Mouse (Mus musculus) midbrain, embryonic 10.5 days (tissue): ENCODE measurements around the gene Gstp1. TPM values are rescaled to one million over a fixed set of nuclear protein-coding genes. Genes with fewer than 3 reads are reported as not detected.

Experiments
- DNase-seq: peaks from one replicate; pipeline ENCODE4 v3.0.0-alpha.2; 2017; ENCODE audit warnings: low spot score
- H3K27ac ChIP-seq: fragments of 300-500 bp; sonication (generic); replicated peaks from 2 replicates; pipeline ENCODE4 v1.5.1; 2016; ENCODE audit warnings: mild to moderate bottlenecking
- H3K27me3 ChIP-seq: fragments of 300-500 bp; sonication (generic); 2 replicates; pipeline ENCODE4 v1.6.1; 2016; ENCODE audit warnings: low read depth, mild to moderate bottlenecking; ENCODE audit not compliant: poor library complexity, severe bottlenecking
- H3K36me3 ChIP-seq: fragments of 300-500 bp; sonication (generic); 2 replicates; pipeline ENCODE4 v1.6.1; 2016; ENCODE audit warnings: mild to moderate bottlenecking, moderate library complexity
- H3K4me1 ChIP-seq: fragments of 300-500 bp; sonication (generic); 2 replicates; pipeline ENCODE4 v1.6.1; 2016
- H3K4me3 ChIP-seq: fragments of 300-500 bp; sonication (generic); 2 replicates; pipeline ENCODE4 v1.5.1; 2016; ENCODE audit warnings: mild to moderate bottlenecking, moderate library complexity
- H3K9me3 ChIP-seq: fragments of 300-500 bp; sonication (generic); replicated peaks from 2 replicates; pipeline ENCODE4 v1.6.1; 2016; ENCODE audit warnings: mild to moderate bottlenecking
- WGBS: fragments of 180-500 bp; shearing (Covaris S2); methylation state at CpG from one replicate; pipeline ENCODE4 v1.1.7; 2016; 5-methylcytosine and 5-hydroxymethylcytosine counted together
- polyA plus RNA-seq: library from polyadenylated mRNA; unstranded; fragments of >200 nt; fragmentation: Nextera tagmentation; extraction: Ambion mirVana; gene quantifications from 2 replicates; pipeline ENCODE4 v1.2.1, GENCODE M21; 2016

The Gstp1 gene
- 400 and 417 TPM in 2 replicates for polyA plus RNA-seq

- peak within 1 kb of the TSS; percentile 93 for H3K27ac ChIP-seq
Observed at GRCm38 (mm10) chr19:4037788-4038232, at the start of gene Gstp1. Gstp1 (minus strand) TSS chr19:4037985.

GRCm38 (mm10) chr19:4087090-4087489 is 49.3 kb upstream of the Gstp1 start:
- H3K27me3 ChIP-seq: peaks cover 7% of the 10 kb centered on the region; the same call in 1 of the 2 replicates
- H3K9me3 ChIP-seq: no peaks in the 10 kb centered on the region
- 91% methylated on average over 5 of the region's 5 CpGs for WGBS
- H3K27ac ChIP-seq: no peak overlapping the region
- H3K4me1 ChIP-seq: peaks cover 9% of the 10 kb centered on the region; the same call in 1 of the 2 replicates
- no peaks in the 10 kb centered on the region for H3K36me3 ChIP-seq
- no peak overlapping the region for H3K4me3 ChIP-seq
- no peak for DNase-seq

More at GRCm38 (mm10) chr19:4037788-4038232, at the start of gene Gstp1:
- peak; percentile 84 for DNase-seq
- H3K36me3 ChIP-seq: peaks cover 12% of the 10 kb centered on the region
- H3K27me3 ChIP-seq: no peaks in the 10 kb centered on the region
- H3K9me3 ChIP-seq: no peaks in the 10 kb centered on the region
- peak within 1 kb of the TSS; percentile 78 for H3K4me3 ChIP-seq
- WGBS: under 1% methylated on average over 26 of the region's 26 CpGs
- peaks cover 27% of the 10 kb centered on the region for H3K4me1 ChIP-seq

GRCm38 (mm10) chr19:4086156-4086555 is 48.4 kb upstream of the Gstp1 start:
- H3K27ac ChIP-seq: no peak overlapping the region

GRCm38 (mm10) chr19:4084984-4085383 is 47.2 kb upstream of the Gstp1 start:
- Histone ChIP-seq H3K9me3 (no peaks in the 10 kb centered on the region), H3K27me3 (peaks cover 7% of the 10 kb centered on the region; the same call in 1 of the 2 replicates), H3K27ac (no peak overlapping the region), H3K4me1 (peaks cover 9% of the 10 kb centered on the region; the same call in 1 of the 2 replicates), H3K4me3 (no peak overlapping the region), H3K36me3 (no peaks in the 10 kb centered on the region)
- no peak for DNase-seq
- WGBS: 89% methylated on average over 1 of the region's 1 CpGs

More at GRCm38 (mm10) chr19:4086156-4086555, 48.4 kb upstream of the Gstp1 start:
- Histone ChIP-seq H3K27me3 (peaks cover 7% of the 10 kb centered on the region; the same call in 1 of the 2 replicates), H3K4me3 (no peak overlapping the region), H3K4me1 (peaks cover 9% of the 10 kb centered on the region; the same call in 1 of the 2 replicates), H3K9me3 (no peaks in the 10 kb centered on the region), H3K36me3 (no peaks in the 10 kb centered on the region)
- no peak for DNase-seq
- 92% methylated on average over 15 of the region's 15 CpGs for WGBS

- H3K4me3 ChIP-seq: no peak overlapping the region
- no peak for DNase-seq
- WGBS: 33% methylated on average over 8 of the region's 8 CpGs
- peaks cover 7% of the 10 kb centered on the region; the same call in 1 of the 2 replicates for H3K27me3 ChIP-seq
- H3K36me3 ChIP-seq: no peaks in the 10 kb centered on the region
- peaks cover 9% of the 10 kb centered on the region; the same call in 1 of the 2 replicates for H3K4me1 ChIP-seq
- H3K27ac ChIP-seq: no peak overlapping the region
- no peaks in the 10 kb centered on the region for H3K9me3 ChIP-seq
Observed at GRCm38 (mm10) chr19:4083826-4084225, 46.0 kb upstream of the Gstp1 start.

- H3K4me3 ChIP-seq: no peak overlapping the region
- DNase-seq: no peak
- WGBS: 75% methylated on average over 7 of the region's 7 CpGs
Observed at GRCm38 (mm10) chr19:4083316-4083715, 45.5 kb upstream of the Gstp1 start.

GRCm38 (mm10) chr19:4082219-4082965 is 44.6 kb upstream of the Gstp1 start:
- 90% methylated on average over 11 of the region's 11 CpGs for WGBS
- H3K4me1 ChIP-seq: peaks cover 9% of the 10 kb centered on the region; the same call in 1 of the 2 replicates
- DNase-seq: no peak
- H3K9me3 ChIP-seq: no peaks in the 10 kb centered on the region
- H3K27me3 ChIP-seq: peaks cover 7% of the 10 kb centered on the region; the same call in 1 of the 2 replicates
- no peak overlapping the region for H3K27ac ChIP-seq
- no peak overlapping the region for H3K4me3 ChIP-seq
- no peaks in the 10 kb centered on the region for H3K36me3 ChIP-seq

More at GRCm38 (mm10) chr19:4083316-4083715, 45.5 kb upstream of the Gstp1 start:
- Histone ChIP-seq H3K9me3 (no peaks in the 10 kb centered on the region), H3K36me3 (no peaks in the 10 kb centered on the region), H3K27ac (no peak overlapping the region), H3K4me1 (peaks cover 9% of the 10 kb centered on the region; the same call in 1 of the 2 replicates), H3K27me3 (peaks cover 7% of the 10 kb centered on the region; the same call in 1 of the 2 replicates)

- 80% methylated on average over 3 of the region's 3 CpGs for WGBS
Observed at GRCm38 (mm10) chr19:4081394-4081793, 43.6 kb upstream of the Gstp1 start, which contains the start of gene Cabp2. Cabp2 (plus strand) TSS chr19:4081578.

GRCm38 (mm10) chr19:4080511-4081009 is 42.8 kb upstream of the Gstp1 start:
- Histone ChIP-seq H3K9me3 (0 out of 2 replicates have a peak, but pooled peaks cover 3% of the 10 kb centered on the region), H3K4me1 (peaks cover 9% of the 10 kb centered on the region; the same call in 1 of the 2 replicates), H3K4me3 (no peak overlapping the region), H3K27me3 (peaks cover 7% of the 10 kb centered on the region; the same call in 1 of the 2 replicates), H3K36me3 (no peaks in the 10 kb centered on the region), H3K27ac (no peak overlapping the region)
- 70% methylated on average over 8 of the region's 8 CpGs for WGBS
- no peak for DNase-seq

More at GRCm38 (mm10) chr19:4081394-4081793, 43.6 kb upstream of the Gstp1 start, which contains the start of gene Cabp2:
- H3K27me3 ChIP-seq: peaks cover 7% of the 10 kb centered on the region; the same call in 1 of the 2 replicates
- H3K36me3 ChIP-seq: no peaks in the 10 kb centered on the region
- H3K27ac ChIP-seq: no peak within 1 kb of the TSS
- H3K4me3 ChIP-seq: no peak within 1 kb of the TSS
- DNase-seq: no peak
- H3K4me1 ChIP-seq: peaks cover 9% of the 10 kb centered on the region; the same call in 1 of the 2 replicates
- H3K9me3 ChIP-seq: 0 out of 2 replicates have a peak, but pooled peaks cover 2% of the 10 kb centered on the region

GRCm38 (mm10) chr19:4079594-4079993 is 41.8 kb upstream of the Gstp1 start:
- H3K9me3 ChIP-seq: 0 out of 2 replicates have a peak, but pooled peaks cover 3% of the 10 kb centered on the region
- 84% methylated on average over 1 of the region's 1 CpGs for WGBS
- H3K4me1 ChIP-seq: peaks cover 9% of the 10 kb centered on the region; the same call in 1 of the 2 replicates
- H3K36me3 ChIP-seq: no peaks in the 10 kb centered on the region
- no peak overlapping the region for H3K27ac ChIP-seq
- H3K4me3 ChIP-seq: no peak overlapping the region
- no peak for DNase-seq
- peaks cover 7% of the 10 kb centered on the region; the same call in 1 of the 2 replicates for H3K27me3 ChIP-seq

GRCm38 (mm10) chr19:4075531-4075930 is 37.7 kb upstream of the Gstp1 start:
- Histone ChIP-seq H3K4me1 (no peaks in the 10 kb centered on the region), H3K27me3 (no peaks in the 10 kb centered on the region), H3K4me3 (no peak overlapping the region), H3K27ac (no peak overlapping the region), H3K36me3 (no peaks in the 10 kb centered on the region), H3K9me3 (0 out of 2 replicates have a peak, but pooled peaks cover 3% of the 10 kb centered on the region)
- 81% methylated on average over 1 of the region's 1 CpGs for WGBS
- DNase-seq: no peak

GRCm38 (mm10) chr19:4072706-4073424 is 35.1 kb upstream of the Gstp1 start:
- Histone ChIP-seq H3K9me3 (0 out of 2 replicates have a peak, but pooled peaks cover 3% of the 10 kb centered on the region), H3K36me3 (no peaks in the 10 kb centered on the region), H3K4me3 (no peak overlapping the region), H3K27ac (no peak overlapping the region), H3K27me3 (no peaks in the 10 kb centered on the region), H3K4me1 (no peaks in the 10 kb centered on the region; the same call in 1 of the 2 replicates)
- no peak for DNase-seq
- 84% methylated on average over 6 of the region's 6 CpGs for WGBS
